Mouse (Mus musculus) gonadal fat pad, adult 2 months (tissue): ENCODE data around the gene Ap1g1. TPM values are rescaled to one million over a fixed set of nuclear protein-coding genes. Genes with fewer than 3 reads are reported as not detected.

Experiments
- DNase-seq: peaks from one replicate; pipeline ENCODE4 v3.0.0-alpha.2; 2012; ENCODE audit warnings: low read depth
- polyA plus RNA-seq: library from polyadenylated mRNA; depleted of rRNA; stranded (reverse); fragments of >200 nt; gene quantifications from 2 replicates; pipeline ENCODE4 v1.2.3, GENCODE M21; 2012

Ap1g1 gene
- polyA plus RNA-seq, 1 experiment, result 44.1 TPM

DNA sequence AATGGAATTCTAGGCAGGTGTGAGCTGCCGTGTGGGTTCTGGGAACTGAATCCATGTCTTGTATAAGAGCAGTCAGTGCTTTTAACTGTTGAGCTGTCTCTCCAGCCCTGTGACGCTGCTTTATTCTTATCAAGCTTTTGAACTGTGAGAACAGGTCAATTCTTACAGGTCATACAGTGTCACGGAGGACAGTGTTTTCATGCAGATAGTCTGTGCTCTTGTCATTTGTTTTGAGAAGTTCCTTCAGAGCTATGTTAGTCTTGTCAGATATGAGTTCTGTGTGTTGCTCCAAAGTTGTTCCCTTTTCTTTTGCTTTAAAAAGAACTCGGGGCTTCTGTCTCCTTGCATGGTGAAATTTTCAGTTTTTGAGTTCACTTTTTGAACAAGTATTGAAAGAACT lies 2.2 kb downstream of the Ap1g1 start:
- no peak for DNase-seq

DNA sequence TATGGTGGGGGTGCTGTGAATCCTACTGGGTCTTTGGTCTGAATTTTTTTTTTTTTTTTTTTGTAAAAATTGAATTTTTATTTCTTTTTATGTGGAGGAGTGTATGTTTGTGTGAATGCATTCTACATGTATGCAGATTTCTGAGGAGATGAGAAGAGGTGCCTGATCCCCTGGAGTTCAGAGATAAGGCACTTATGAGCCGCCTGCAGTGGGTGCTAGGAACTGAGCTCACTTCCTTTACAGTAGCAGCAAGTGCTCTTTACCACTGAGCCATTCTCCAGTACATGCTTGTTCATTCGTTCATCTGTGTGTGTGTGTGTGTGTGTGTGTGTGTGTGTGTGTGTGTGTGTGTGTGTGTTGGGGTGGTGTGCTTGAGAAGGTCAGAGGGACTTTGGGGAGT lies 12.6 kb downstream of the Ap1g1 start:
- DNase-seq, result no peak

DNA sequence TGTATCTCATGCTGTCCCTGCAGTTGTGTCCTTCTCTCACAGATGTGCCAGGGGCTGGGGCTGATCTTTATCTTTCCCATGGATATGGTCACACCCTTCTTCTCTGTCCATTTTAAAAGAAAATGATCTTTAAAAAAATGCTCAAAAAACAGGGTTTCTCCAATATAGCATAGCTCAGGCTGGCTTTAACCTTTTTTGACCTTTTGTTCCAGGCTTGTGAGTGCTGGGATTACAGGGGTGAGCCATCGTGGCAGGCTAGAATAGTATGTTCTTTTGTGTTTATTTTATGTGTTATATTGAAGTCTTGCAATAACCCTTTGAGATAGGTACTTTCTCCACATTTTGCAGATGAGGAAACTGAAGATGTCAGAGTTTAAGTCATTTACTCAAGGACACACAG lies 16.8 kb downstream of the Ap1g1 start:
- DNase-seq, result no peak

DNA sequence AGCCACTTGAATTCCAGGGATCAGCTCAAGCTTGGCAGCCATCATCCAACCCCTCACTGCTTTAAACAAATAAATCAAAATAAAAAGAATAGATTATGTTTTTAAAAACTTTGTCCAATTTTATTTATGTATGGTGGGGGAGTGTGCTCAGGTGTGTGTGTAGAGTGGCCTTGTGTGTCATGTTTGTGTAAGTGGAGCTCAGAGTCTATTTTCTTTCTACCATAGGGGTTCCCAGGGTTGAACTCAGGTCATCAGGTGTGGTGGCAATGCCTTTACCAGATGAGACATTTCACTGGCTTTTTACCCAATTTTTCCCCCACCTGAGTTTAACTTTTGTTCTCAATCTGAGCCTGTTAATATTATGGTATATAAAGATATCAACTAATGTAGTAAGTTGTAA lies 20.4 kb downstream of the Ap1g1 start:
- DNase-seq, result no peak

DNA sequence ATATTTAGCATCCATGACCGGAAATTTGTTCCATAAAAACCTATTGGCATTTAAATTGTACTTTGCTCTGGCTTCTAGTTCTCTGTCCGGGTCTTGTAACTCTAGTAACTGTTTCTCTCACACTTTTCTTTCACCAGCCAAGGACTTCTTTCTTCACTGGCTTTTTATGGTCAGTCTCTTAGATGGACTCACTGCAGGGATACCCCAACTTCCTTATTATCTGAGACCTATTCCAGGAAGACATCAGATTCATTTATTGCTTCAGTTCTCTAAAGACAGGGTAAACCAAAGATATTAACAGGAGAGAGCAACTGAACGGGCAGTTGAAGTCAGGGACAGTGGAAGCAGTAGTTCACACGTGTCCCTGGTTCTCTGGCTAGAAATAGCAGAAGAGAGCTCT lies 20.9 kb downstream of the Ap1g1 start:
- no peak for DNase-seq

DNA sequence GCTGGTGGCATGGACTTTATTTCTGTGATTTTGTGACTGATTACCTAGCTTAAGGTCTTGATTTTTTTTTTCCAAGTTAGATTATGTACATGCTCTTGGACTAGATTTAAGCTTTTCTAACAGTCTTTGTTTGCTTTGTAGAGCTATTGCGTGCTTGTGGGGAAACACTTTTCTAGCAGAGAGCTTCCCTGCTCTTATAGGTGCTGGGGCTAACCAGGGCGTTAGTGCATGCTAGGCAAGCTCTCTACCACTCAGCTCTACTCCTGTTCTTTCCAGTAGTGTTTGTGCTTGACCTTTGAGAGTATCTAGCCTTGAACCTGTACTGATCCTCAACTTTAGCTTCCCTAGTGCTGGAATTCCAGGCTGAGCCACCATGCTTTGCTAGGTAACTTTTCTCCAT lies 22.0 kb downstream of the Ap1g1 start:
- no peak for DNase-seq

DNA sequence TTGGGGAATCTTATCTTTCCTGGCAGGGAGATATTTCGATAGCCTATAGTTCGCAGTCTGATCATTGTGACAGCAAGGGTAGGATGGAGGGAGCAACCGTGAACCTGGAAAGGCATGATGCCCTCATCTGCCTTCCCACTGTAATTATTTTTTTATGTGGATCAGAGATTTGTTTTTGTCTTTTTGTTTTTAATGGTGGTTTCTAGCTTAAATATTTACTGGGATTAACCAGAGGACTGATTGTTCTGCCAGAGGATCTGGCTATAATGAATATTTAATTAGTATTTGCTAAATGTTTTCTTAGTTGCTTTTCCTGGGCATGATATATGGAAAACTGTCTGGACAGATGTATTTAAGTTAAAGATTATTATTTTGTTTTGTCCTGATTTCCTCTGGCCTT lies 24.9 kb downstream of the Ap1g1 start:
- DNase-seq, result no peak

DNA sequence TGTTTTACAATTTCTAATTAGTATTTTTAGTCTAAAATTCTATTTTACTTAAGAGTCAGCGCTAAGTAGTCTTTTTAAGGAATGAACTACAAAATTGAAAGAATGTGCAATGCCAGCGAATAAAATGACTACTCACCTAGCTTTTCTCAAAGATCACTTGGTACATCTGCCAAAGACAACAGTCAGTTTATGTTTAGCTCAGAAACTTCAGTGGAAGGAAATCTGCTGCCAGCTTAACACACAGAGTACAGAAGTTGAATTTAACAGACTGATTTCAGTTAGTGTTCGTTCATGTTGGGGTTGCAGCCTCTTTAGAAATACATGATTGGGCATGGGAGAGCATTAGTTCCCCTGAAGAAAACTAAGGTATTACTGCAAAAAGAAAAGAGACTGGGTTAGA lies 25.4 kb downstream of the Ap1g1 start:
- no peak for DNase-seq

DNA sequence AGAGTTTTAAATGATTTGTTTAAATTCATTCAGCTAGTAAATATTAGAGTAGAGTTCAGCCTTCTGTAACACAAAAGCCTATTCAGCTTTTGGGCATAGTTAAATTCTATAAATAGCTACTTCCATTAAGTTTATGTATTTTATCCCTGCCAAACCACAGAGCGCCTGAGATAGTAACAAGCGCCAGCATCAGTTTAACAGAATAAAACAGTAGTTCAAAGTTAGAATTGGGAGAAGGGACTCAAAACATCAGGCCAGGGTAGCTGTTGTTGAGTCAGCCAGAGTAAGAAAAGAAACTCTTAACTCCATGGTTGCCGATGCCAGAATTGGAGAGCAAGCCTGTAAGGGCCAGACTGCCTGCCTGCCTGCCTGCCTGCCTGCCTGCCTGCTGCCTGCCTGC lies 28.2 kb downstream of the Ap1g1 start:
- DNase-seq, result no peak

DNA sequence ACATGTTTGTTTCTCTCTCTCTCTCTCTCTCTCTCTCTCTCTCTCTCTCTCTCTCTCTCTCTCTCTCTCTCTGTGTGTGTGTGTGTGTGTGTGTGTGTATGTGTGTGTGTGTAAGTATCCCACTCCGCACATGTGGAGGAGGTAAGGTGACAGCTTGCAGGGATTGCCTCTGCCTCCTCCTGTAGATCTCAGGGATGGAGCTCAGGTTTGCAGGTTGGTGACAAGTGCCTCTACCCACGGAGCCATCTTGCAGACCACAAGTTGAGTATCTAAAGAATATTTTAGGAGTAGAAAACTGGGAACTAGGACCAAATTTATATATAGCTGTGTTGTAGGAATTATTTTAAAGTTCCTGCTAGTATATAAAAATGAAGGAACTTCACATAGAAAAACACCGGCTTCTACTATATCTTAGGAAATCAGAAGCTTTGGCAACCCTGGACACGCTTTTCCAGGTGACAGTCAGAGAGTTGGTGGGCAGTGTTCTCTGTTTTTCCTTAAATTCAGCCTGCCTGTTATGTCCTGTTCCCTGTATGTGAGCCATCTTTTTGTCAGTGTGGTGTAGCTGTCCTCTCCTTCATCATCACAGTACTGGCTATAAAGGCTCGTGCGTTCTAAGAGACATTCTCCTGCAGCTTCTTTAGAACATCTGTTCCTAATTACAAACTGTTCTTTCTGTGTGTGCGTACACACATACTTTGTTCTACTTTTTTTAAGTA lies 29.2 kb downstream of the Ap1g1 start:
- DNase-seq, result no peak

DNA sequence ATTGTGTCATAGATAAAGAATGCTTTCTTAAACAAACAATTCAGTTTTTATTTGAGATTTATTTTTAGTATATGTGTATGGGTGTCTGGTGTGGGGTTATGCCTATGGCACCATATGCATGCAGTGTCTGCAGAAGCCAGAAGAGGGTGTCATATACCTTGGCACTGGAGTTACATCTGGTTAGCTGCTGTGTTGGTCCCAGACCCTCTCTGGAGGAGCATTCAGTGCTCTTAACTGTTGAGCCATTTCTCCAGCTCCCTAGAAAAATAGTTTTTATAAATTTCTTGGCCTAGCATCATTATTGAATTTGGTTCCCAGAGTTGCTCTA lies 29.7 kb downstream of the Ap1g1 start:
- no peak for DNase-seq

DNA sequence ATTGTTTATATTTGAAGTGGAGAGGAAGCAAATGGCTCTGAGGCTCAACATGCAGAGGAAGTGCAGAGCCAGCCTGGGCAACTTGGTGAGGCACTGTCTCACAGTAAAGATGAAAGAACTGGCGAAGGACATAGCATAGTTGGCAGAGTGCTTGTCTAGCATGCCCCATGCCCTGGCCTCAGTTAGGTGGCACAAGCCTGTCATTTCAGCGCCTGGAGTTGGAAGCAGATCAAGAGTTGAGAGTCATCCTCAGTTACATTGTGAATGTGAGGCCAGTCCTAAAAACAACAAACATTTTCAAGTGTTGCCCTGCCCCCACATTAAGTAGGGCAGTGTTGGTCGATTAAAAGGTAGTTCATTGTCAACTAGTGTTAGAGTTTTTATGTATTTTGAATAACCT lies 32.1 kb downstream of the Ap1g1 start:
- peak; percentile 34 for DNase-seq

DNA sequence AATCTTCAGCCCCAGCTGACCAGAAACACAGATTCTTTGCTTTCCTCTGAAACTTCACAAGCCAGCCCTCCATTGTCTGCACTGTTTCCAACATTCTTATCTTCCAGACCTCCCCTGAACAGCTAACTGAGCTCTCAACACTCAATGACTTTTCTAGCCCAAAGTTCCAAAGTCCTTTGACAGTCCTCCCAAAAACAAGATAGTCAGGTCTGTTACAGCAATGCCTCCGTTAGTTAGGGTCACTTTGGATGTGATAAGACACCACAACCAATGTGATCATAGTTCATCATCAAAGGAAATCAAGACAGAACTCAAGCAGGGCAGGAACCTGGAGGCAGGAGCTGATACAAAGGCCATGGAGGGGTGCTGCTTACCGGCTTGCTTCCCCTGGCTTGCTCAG lies 36.9 kb downstream of the Ap1g1 start:
- DNase-seq, result no peak

DNA sequence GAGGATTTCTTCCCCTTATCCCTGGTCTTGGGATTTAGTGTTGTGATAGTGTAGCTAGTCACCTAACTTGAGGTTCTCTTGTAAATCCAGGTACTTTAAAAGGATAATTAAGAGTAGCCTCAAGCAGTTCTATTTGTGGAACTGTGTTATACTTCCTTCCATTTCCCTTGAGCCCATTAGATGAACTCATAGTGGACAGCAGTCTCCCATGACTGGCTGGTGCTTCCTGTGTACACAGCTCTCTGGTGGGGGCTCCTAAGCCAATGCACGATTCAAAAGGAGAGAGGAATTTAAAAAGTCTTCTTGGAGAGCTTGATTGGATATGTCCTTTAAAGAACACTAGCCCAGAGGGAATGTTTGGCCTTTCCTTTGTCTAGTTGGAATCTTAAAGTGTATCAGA lies 39.6 kb downstream of the Ap1g1 start:
- DNase-seq, result no peak

DNA sequence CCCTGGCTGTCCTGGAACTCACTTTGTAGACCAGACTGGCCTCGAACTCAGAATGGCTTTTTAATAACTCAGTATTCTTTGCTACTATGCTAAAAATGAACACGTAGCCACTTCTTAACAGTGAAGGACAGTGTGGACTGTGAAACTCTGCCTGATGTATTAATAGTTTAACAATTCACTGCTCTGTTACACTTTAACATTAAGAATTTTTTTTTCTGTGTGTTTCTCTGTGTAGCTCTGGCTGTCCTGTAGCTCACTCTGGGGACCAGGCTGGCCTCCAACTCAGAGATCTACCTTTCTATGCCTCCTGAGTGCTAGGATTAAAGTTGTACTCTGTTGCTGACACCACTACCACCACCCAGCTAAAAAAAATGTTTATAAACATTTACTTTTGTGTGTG lies 45.2 kb downstream of the Ap1g1 start:
- DNase-seq, result no peak

DNA sequence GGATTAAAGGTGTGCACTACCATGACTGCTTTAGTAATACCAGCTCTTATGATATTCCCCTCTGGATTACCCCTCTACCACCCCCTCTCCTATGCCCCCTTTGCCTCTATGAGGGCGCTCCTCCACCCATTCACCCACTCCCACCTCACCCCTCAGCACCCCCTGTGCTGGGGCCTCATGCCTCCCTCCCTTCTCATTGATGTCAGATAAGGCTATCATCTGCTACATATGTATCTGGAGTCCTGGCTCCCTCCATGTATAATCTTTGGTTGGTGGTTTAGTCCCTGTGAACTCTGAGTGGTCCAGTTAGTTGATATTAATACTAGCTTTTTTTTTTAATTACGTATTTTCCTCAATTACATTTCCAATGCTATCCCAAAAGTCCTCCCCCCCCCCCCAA lies 61.5 kb downstream of the Ap1g1 start:
- no peak for DNase-seq

DNA sequence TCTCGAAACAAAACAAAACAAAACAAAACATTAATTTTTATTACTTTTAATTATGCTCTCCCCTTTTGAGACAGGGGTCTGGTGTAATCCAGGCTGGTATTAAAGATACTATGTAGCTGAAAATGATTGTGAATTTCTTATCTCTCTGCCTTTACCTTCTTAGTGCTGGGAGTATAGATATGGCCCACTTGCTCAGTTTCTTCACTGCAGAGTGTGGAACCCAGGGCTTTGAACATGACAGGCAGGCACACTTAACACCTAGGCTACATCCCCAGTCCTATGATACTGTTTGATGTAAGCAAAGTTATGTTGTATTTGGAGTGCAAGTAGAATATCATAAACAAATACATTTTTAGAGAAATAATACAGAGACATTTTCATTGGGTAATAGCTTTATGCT lies 64.1 kb downstream of the Ap1g1 start:
- DNase-seq, result no peak

DNA sequence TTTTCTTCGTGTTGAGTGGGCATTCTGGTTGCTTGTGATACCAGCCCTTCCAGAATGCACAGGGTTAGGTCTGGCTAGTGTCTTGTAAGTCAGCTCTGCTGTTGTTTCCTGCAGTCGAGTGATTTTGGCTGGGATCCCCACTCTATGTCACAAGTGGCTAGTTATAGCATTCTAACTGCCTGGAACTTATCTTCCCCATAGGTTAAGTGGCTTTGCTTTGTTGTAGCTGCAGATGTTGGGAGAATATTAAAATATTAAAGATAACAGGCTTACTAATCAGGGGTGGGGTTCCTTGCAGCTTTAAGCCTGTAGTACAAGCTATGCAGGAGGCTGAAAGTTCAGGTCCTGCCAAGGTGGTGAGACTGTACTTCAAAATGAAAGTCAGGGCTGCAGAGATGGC lies 69.5 kb downstream of the Ap1g1 start:
- no peak for DNase-seq

DNA sequence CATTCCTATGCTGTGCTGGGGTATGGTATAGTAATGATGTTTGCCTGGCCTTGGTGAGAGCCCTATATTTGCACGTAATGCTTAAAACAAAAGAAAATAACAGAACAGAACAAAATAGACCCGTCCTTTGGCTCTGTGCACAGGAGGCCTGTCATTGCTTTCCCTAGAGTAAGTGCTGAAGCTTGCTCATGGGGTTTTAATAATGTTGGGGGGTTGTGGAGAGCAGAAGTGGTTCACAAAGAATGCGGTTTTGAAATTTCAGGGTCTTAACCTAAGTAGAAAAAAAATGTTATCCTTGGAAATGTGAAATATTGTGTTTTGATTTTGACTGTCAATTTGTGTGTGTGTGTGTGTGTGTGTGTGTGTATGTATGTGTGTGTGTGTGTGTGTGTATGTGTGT lies 70.6 kb downstream of the Ap1g1 start:
- no peak for DNase-seq

DNA sequence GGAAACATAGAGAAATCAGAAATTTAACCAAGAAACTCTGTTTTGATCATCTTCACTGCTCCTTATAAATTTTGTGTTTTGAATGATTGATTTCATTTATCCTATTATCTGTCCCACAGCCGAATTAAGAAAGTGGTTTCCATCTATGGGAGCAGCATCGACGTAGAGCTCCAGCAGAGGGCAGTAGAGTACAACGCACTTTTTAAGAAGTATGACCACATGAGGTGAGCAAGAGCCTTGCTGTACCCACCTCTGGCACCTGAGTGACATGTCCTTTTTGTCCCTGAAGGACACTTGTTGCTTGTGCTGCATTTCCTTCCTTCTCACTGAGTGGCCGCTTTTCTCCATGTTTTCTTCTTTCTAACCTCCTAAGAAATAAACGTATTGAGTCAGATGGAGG lies 75.1 kb downstream of the Ap1g1 start:
- no peak for DNase-seq

DNA sequence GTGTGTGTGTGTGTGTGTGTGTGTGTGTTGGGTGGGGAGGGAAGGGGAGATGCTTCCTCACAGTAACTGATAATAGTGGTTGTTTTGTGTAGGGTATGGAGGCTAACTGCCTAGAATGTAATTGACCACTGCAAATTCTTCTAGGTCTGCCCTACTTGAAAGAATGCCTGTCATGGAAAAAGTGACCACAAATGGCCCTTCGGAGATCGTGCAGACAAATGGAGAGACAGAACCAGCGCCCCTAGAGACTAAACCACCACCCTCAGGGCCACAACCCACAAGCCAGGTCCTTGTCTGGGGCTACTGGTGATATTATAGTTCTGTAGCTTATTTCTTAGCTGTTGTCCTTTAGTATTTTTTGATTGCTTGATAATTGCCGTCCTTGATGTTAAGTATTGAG lies 76.2 kb downstream of the Ap1g1 start:
- no peak for DNase-seq

DNA sequence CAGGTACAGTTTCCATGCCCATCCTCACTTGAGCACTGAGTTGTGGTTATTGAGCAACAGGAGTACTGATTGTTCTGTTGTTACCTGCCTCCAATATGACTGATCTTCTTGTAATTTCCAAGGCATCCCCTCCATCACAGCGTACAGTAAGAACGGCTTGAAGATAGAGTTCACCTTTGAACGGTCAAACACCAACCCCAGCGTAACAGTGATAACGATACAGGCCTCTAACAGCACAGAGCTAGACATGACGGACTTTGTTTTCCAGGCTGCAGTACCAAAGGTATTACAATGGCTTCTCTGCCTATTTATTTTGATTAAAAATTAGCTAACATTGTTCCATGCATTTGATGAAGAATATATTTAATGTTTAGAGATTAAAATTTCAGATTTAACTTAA lies 77.1 kb downstream of the Ap1g1 start:
- DNase-seq, result no peak

DNA sequence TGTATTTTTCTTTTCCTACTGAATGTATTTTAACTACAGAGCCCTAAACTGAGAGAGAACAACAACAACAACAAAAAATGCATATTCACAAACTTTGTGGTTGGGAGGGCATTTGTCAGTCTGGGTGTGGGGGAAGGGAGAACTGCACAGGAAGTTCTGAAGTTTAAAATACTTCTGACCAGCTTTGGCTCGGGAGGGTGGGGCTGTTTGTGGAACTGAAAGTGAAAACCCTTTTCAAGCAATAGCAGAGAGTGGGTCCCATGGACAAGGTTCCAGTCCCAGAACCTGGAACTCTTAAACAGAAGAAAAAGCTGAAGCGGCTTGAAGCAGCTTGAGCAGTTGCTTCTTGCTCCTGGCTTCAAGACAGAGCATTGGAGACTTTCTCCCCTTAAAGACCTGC lies 85.0 kb downstream of the Ap1g1 start:
- no peak for DNase-seq

DNA sequence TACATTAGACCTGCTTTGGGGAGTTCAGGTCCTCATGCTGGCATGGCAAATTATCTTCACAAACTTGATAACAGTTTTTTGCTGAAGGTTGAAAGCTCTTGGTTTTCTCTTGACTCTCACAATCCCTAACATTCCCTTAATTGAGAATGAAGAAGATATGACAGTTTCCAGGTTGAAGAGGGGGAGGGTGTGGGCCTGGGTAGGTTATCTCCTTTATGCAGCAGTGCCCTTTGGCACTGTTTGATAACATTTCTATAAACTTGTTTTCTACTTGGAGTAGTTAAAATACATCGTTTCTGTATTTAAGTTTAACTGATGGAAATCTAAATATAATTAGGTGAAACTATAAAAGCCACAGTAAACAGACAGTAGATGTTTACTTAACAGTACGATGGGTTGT lies 86.4 kb downstream of the Ap1g1 start:
- no peak for DNase-seq

DNA sequence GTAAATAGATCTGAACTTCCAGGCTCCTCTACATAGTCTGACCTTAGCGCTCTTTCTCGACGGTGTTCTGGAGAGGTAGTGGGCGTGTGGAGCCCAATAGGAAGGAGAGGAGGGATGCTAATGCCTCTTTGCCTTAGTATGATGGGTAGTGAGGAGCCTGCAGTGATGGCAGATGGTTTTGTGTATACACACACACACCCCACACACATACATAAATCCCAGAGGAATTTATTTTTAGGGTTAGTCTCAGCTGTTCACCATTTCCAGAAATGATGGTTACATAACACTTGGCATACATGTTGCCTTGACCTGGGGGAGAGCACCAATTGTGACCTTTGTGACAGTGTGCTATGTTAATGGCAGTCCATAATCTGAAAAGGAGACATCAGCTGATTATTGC lies 87.2 kb downstream of the Ap1g1 start:
- no peak for DNase-seq
